Mouse (Mus musculus): Measurements from ENCODE around the gene Lztr1. TPM values are rescaled to one million over a fixed set of nuclear protein-coding genes. Genes with fewer than 3 reads are reported as not detected.
A peak's percentile ranks its signal among the peaks of the same experiment; 100 is the strongest.
"Not testable (repeated sequence)": the region's sequence is repeated elsewhere in the genome, so short reads cannot be mapped to it uniquely, and the experiment has no call there.

Lztr1 gene
- polyA plus RNA-seq, 1 experiment from 2014 or later = 113 TPM

DNA sequence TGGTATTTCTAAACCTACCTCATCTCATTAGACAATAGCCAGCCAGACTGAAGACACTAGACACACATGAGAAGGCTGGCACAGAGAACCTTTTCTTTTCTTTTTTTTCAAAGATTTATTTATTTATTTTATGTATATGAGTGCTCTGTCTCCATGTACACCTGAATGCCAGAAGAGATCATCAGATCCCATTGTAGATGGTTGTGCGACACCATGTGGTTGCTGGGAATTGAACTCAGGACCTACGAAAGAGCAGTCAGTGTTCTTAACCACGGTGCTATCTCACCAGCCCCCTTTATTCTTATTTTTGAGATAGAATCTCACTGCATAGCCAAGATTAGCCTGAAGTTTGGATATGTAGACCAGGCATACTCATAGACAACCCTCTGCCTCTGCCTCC, 28.1 kb downstream of the Lztr1 start:
- 95% methylated on average over 3 of the region's 3 CpGs for WGBS

DNA sequence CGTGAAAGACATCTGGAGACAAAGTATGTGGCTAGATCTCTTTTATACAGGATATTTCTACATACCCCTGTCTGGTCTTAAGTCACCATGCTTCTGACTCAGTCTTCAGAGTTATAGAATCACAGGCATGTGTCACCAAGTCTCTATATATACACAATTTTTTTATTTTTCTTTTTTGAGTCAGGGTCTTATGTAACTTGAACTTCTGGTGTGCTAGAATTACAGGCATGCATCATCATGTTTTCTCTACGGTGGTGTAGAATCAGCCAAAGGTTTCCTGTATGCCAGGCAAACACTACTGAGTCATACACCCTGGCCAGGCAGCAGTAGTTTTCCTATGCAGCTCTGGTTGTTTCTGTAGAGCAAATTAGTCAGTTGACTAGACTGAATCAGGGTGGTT, 34.1 kb downstream of the Lztr1 start:
- Histone ChIP-seq H3K4me1 (ENCODE audit: control insufficient read depth, insufficient read depth, low read length) (no peaks in the 10 kb centered on the region), H3K9ac (replicated peaks; ENCODE audit: low read depth, low read length) (no peak overlapping the region)
- 84% methylated on average over 2 of the region's 2 CpGs for WGBS

More for the DNA sequence above, 28.1 kb downstream of the Lztr1 start:
- Histone ChIP-seq H3K4me2 (ENCODE audit: low read depth, low read length) (no peak overlapping the region), H3K36me3 (ENCODE audit: control insufficient read depth, insufficient read depth, low read length) (no peaks in the 10 kb centered on the region), H3K4me1 (ENCODE audit: control insufficient read depth, insufficient read depth, low read length) (peaks cover 6% of the 10 kb centered on the region; the same call in 1 of the 2 replicates), H3K9ac (replicated peaks; ENCODE audit: low read depth, low read length) (no peak overlapping the region), H3K9me3 (ENCODE audit: control insufficient read depth, low read length) (no peaks in the 10 kb centered on the region), H3K27me3 (ENCODE audit: control insufficient read depth, insufficient read depth, low read length) (no peaks in the 10 kb centered on the region), H3K27ac (ENCODE audit: low read depth, low read length) (no peak overlapping the region), H3K4me3 (ENCODE audit: low read depth, low read length) (no peak overlapping the region)
- no peak for ATAC-seq (ENCODE audit: low read depth)

DNA sequence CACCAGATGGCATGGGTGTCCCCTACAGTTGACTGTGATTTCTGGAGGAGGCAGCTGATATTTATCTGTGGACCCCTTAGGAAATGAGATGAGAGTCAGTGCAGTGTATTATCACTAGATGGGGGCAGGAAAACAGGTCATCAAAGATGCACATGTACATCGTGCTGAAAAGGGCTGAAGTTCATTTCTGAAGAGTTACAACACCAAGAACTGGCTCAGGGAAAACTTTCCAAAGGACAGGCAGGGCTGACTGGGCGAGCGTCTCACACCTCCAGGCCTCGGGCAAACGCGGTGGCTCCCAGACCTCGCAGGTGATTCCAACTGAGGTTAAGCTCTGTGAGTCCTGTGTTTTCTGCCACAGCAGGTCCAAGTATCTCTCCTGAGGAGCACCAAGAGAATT, 44.3 kb downstream of the Lztr1 start:
- no peaks in the 10 kb centered on the region for H3K27me3 ChIP-seq (ENCODE audit: control insufficient read depth, insufficient read depth, low read length)
- 86% methylated on average over 7 of the region's 7 CpGs for WGBS
- no peak overlapping the region for H3K4me3 ChIP-seq (ENCODE audit: low read depth, low read length)
- no peak overlapping the region for H3K4me2 ChIP-seq (ENCODE audit: low read depth, low read length)
- no peaks in the 10 kb centered on the region for H3K36me3 ChIP-seq (ENCODE audit: control insufficient read depth, insufficient read depth, low read length)
- ATAC-seq (ENCODE audit: low read depth) = no peak
- H3K27ac ChIP-seq (ENCODE audit: low read depth, low read length) = no peak overlapping the region
- no peaks in the 10 kb centered on the region for H3K9me3 ChIP-seq (ENCODE audit: control insufficient read depth, low read length)
- no peaks in the 10 kb centered on the region for H3K4me1 ChIP-seq (ENCODE audit: control insufficient read depth, insufficient read depth, low read length)
- no peak overlapping the region for H3K9ac ChIP-seq (replicated peaks; ENCODE audit: low read depth, low read length)

More for the DNA sequence above, 34.1 kb downstream of the Lztr1 start:
- no peak overlapping the region for H3K4me3 ChIP-seq (ENCODE audit: low read depth, low read length)
- no peak overlapping the region for H3K4me2 ChIP-seq (ENCODE audit: low read depth, low read length)
- no peaks in the 10 kb centered on the region for H3K9me3 ChIP-seq (ENCODE audit: control insufficient read depth, low read length)
- no peak for ATAC-seq (ENCODE audit: low read depth)
- H3K36me3 ChIP-seq (ENCODE audit: control insufficient read depth, insufficient read depth, low read length) = no peaks in the 10 kb centered on the region
- H3K27ac ChIP-seq (ENCODE audit: low read depth, low read length) = no peak overlapping the region
- H3K27me3 ChIP-seq (ENCODE audit: control insufficient read depth, insufficient read depth, low read length) = no peaks in the 10 kb centered on the region

DNA sequence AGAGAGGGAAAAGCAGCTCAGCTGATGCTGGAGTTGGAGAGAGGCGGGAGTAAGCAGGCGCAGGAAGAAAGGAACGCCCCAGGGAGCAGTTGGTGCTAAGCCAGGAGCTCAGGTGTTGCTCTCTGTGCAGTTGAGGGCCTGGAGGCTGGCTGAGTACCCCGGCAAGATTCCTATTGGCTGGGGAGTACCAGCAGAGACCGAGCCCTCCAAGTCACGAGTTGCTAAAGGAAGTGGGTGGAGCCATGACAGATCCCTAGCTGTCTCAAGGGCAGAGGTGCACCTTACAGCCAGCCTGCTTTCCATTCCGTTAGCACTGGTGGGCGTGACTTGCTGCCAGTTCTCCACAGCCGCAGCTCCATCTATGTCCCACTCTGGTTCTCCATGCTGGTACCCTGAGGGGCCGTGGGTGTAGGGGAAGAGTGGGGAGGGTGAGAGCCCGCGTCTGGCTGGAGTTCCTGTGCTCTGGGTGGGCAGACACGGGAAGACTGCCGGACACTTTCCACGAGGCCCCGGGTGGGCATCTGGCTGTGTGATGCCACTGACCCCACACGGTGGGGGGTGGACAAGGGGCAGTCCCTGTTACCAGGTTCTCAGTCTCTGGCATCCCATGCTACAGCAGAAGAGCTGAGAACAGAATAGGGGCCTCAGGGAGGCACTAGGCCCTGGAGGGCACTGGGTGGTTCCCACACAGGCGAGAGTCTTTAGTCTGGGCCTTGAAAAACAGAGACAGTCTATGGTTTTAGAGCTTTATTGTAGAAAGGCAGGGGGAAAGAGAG, 45.6 kb downstream of the Lztr1 start:
- H3K9me3 ChIP-seq (ENCODE audit: control insufficient read depth, low read length) = no peaks in the 10 kb centered on the region
- peak; percentile 88 for ATAC-seq (ENCODE audit: low read depth)
- 0 out of 2 replicates have a peak overlapping the region, but pooled peaks have one; percentile 21 for H3K9ac ChIP-seq (replicated peaks; ENCODE audit: low read depth, low read length)
- H3K4me1 ChIP-seq (ENCODE audit: control insufficient read depth, insufficient read depth, low read length) = no peaks in the 10 kb centered on the region
- WGBS = 3% methylated on average over 18 of the region's 18 CpGs
- no peaks in the 10 kb centered on the region for H3K27me3 ChIP-seq (ENCODE audit: control insufficient read depth, insufficient read depth, low read length)
- no peaks in the 10 kb centered on the region for H3K36me3 ChIP-seq (ENCODE audit: control insufficient read depth, insufficient read depth, low read length)
- peak overlapping the region; percentile 30 for H3K4me2 ChIP-seq (ENCODE audit: low read depth, low read length)
- H3K4me3 ChIP-seq (ENCODE audit: low read depth, low read length) = no peak overlapping the region
- H3K27ac ChIP-seq (ENCODE audit: low read depth, low read length) = peak overlapping the region; percentile 0; the same call in 1 of the 2 replicates

DNA sequence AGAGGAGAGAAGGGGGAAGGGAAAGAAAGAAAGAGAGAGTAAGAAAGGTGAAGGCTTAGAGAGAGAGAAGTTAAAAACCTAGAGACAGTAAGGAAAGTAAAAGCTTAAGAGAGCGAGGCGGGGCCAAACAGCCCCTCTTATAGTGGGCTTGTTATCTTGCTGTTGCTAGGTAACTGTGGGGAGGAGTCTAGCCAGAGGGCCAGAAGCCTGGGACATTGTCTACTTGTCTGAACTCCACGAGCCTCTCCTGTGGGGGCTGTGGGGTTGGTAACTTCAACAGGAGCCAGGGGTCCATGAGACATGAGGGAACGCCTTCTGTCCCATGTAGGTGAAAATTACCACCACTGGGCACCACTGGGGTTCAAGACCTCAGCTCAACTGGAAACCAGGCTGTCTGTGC, 46.2 kb downstream of the Lztr1 start:
- H3K4me2 ChIP-seq (ENCODE audit: low read depth, low read length); H3K27ac ChIP-seq (ENCODE audit: low read depth, low read length); ATAC-seq (ENCODE audit: low read depth): not testable (repeated sequence)

DNA sequence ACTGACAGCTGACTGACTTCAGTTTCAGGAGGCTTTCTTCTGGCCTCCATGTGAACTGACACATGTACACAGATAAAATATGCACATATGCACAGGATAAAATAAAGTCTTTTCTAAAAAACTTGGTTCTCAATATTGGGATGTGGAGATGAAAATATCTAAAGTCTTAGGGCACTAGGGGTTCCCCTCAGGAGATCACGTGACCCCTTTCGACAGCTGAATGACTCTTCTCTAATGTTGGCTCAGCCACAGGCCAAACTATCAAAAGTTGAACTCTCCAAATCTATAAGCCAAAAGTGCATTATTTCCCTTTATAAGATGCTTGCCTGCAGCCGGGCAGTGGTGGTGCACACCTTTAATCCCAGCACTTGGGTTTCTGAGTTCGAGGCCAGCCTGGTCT, 47.7 kb downstream of the Lztr1 start:
- Histone ChIP-seq H3K36me3 (ENCODE audit: control insufficient read depth, insufficient read depth, low read length) (no peaks in the 10 kb centered on the region), H3K9ac (replicated peaks; ENCODE audit: low read depth, low read length) (no peak overlapping the region), H3K4me3 (ENCODE audit: low read depth, low read length) (no peak overlapping the region), H3K27me3 (ENCODE audit: control insufficient read depth, insufficient read depth, low read length) (no peaks in the 10 kb centered on the region), H3K27ac (ENCODE audit: low read depth, low read length) (no peak overlapping the region), H3K4me2 (ENCODE audit: low read depth, low read length) (no peak overlapping the region), H3K4me1 (ENCODE audit: control insufficient read depth, insufficient read depth, low read length) (no peaks in the 10 kb centered on the region), H3K9me3 (ENCODE audit: control insufficient read depth, low read length) (no peaks in the 10 kb centered on the region)
- 90% methylated on average over 4 of the region's 4 CpGs for WGBS
- ATAC-seq (ENCODE audit: low read depth) = no peak

More for the DNA sequence above, 46.2 kb downstream of the Lztr1 start:
- not testable (repeated sequence) for H3K9ac ChIP-seq (replicated peaks; ENCODE audit: low read depth, low read length); H3K9me3 ChIP-seq (ENCODE audit: control insufficient read depth, low read length); H3K27me3 ChIP-seq (ENCODE audit: control insufficient read depth, insufficient read depth, low read length); H3K36me3 ChIP-seq (ENCODE audit: control insufficient read depth, insufficient read depth, low read length); H3K4me3 ChIP-seq (ENCODE audit: low read depth, low read length); H3K4me1 ChIP-seq (ENCODE audit: control insufficient read depth, insufficient read depth, low read length)
- 9% methylated on average over 4 of the region's 4 CpGs for WGBS

DNA sequence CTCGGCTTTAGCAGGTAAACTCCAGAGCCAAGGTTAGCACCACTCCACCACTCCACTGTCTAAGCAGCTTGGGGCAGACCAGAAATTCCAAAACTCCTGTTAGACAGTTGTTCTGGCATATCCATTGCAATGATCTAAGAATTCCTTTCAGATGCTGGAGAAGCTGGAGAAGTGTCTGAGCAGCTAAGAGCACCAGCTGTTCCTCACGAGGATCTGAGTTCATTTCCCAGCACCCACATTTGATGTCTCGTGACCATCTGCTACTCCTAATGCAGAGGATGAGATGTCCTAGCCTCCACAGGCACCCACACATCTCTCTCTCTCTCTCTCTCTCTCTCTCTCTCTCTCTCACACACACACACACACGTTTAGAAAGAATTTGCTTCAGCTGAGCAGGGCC, 48.4 kb downstream of the Lztr1 start:
- 69% methylated on average over 4 of the region's 4 CpGs for WGBS
- Histone ChIP-seq H3K4me2 (ENCODE audit: low read depth, low read length) (no peak overlapping the region), H3K4me3 (ENCODE audit: low read depth, low read length) (no peak overlapping the region), H3K27me3 (ENCODE audit: control insufficient read depth, insufficient read depth, low read length) (no peaks in the 10 kb centered on the region), H3K9me3 (ENCODE audit: control insufficient read depth, low read length) (no peaks in the 10 kb centered on the region), H3K36me3 (ENCODE audit: control insufficient read depth, insufficient read depth, low read length) (no peaks in the 10 kb centered on the region), H3K9ac (replicated peaks; ENCODE audit: low read depth, low read length) (no peak overlapping the region), H3K4me1 (ENCODE audit: control insufficient read depth, insufficient read depth, low read length) (peaks cover 5% of the 10 kb centered on the region; the same call in 1 of the 2 replicates), H3K27ac (ENCODE audit: low read depth, low read length) (no peak overlapping the region)
- ATAC-seq (ENCODE audit: low read depth) = no peak

DNA sequence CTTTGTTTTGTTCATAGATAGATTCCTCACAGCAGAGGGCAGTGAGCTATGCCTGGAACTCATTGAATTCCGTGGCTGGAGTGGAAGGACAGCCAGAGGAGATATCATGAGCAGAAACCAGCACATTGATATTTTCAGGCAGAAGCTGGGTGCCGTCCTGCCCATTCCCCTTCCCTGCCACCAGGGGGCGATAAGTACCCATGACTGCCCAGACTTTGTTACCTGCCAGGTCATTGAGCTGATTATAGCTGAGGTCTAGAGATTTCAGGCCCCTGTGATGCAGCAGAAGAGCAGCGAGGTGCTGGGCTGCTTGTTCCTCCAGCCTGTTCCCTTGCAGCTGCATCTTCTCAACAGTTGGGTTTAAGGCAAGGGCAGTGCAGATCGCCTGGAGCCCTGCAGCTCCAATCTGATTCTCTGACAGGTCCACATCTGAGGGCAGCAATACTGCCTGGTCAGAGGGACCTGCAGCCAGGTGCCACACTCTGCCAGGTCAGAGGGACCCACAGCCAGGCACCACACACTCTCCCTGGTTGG, 49.5 kb downstream of the Lztr1 start:
- Histone ChIP-seq H3K27ac (ENCODE audit: low read depth, low read length) (no peak overlapping the region), H3K4me3 (ENCODE audit: low read depth, low read length) (no peak overlapping the region), H3K9me3 (ENCODE audit: control insufficient read depth, low read length) (no peaks in the 10 kb centered on the region), H3K36me3 (ENCODE audit: control insufficient read depth, insufficient read depth, low read length) (no peaks in the 10 kb centered on the region), H3K4me1 (ENCODE audit: control insufficient read depth, insufficient read depth, low read length) (peaks cover 5% of the 10 kb centered on the region; the same call in 1 of the 2 replicates), H3K27me3 (ENCODE audit: control insufficient read depth, insufficient read depth, low read length) (no peaks in the 10 kb centered on the region), H3K9ac (replicated peaks; ENCODE audit: low read depth, low read length) (no peak overlapping the region), H3K4me2 (ENCODE audit: low read depth, low read length) (peak overlapping the region; percentile 8; the same call in 1 of the 2 replicates)
- ATAC-seq (ENCODE audit: low read depth) = no peak
- 2% methylated on average over 5 of the region's 5 CpGs for whole genome bisulfite sequencing

DNA sequence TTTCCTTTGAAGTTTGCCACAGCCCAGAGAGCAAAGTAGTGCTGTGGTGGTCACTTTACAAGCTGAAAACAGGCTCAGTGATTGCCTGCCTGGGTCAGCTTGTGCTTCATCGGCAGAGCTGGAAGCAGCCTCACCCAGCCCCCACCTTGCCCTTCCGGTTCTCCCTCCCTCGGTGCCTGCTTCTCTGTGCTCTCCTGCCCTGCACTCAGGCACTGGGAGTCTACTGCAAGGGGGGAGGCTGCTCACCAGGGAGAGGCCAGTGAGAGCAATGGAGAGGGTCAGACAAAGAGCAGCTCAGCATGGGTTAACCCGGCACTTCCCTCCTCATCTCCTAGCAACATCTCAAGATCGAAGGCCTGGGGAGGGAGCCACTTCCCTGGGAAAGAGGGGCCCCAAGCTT, 50.3 kb downstream of the Lztr1 start:
- H3K4me2 ChIP-seq (ENCODE audit: low read depth, low read length) = 0 out of 2 replicates have a peak overlapping the region, but pooled peaks have one; percentile 2
- H3K9ac ChIP-seq (replicated peaks; ENCODE audit: low read depth, low read length) = no peak overlapping the region
- no peaks in the 10 kb centered on the region for H3K27me3 ChIP-seq (ENCODE audit: control insufficient read depth, insufficient read depth, low read length)
- peaks cover 5% of the 10 kb centered on the region; the same call in 1 of the 2 replicates for H3K4me1 ChIP-seq (ENCODE audit: control insufficient read depth, insufficient read depth, low read length)
- H3K36me3 ChIP-seq (ENCODE audit: control insufficient read depth, insufficient read depth, low read length) = no peaks in the 10 kb centered on the region
- H3K4me3 ChIP-seq (ENCODE audit: low read depth, low read length) = no peak overlapping the region
- H3K27ac ChIP-seq (ENCODE audit: low read depth, low read length) = no peak overlapping the region
- 0% methylated on average over 5 of the region's 5 CpGs for WGBS
- no peaks in the 10 kb centered on the region for H3K9me3 ChIP-seq (ENCODE audit: control insufficient read depth, low read length)
- no peak for ATAC-seq (ENCODE audit: low read depth)

Data from neural tube, embryonic 14.5 days (tissue).